ENCODE assay signal across 16 mouse cellular contexts in genomic region chr2:109230443-109230842, GRCm38 (mm10).
"Had no signal": no experiment of that assay in that cellular context is flagged by ENCODE, and none has a peak within 500 bp of the region (broad histone marks: within the 10 kb centered on the region; RNA-seq: fewer than 3 reads in every experiment).

No protein-coding gene starts in this region.

- H3K4me1 ChIP-seq: neural tube, embryonic 13.5 days; neural tube, embryonic 15.5 days; stomach, embryonic 15.5 days had no signal

- H3K4me3 ChIP-seq: neural tube, embryonic 13.5 days; neural tube, embryonic 15.5 days; stomach, embryonic 15.5 days had no signal

- H3K9ac ChIP-seq: neural tube, embryonic 13.5 days; neural tube, embryonic 15.5 days; stomach, embryonic 15.5 days had no signal

- DNase-seq: retina, postnatal 1 day; right cerebral cortex, adult 18-20 months; right cerebral cortex, postnatal 14 days; right cerebral cortex, postnatal 25 days; right cerebral cortex, postnatal 4 days; spleen, adult 18-20 months; thymus, adult 18-20 months; thymus, adult 2 months; thymus, postnatal 14 days; thymus, postnatal 25 days; thymus, postnatal 36 days; thymus, postnatal 4 days had no signal

- H3K27me3 ChIP-seq: neural tube, embryonic 13.5 days; neural tube, embryonic 15.5 days; stomach, embryonic 15.5 days had no signal

- H3K27ac ChIP-seq: neural tube, embryonic 13.5 days; neural tube, embryonic 15.5 days; stomach, embryonic 15.5 days; stomach, postnatal 0 days had no signal

- H3K4me2 ChIP-seq: neural tube, embryonic 13.5 days; neural tube, embryonic 15.5 days; stomach, embryonic 15.5 days had no signal

- H3K9me3 ChIP-seq: neural tube, embryonic 13.5 days; neural tube, embryonic 15.5 days; stomach, embryonic 15.5 days had no signal

- H3K36me3 ChIP-seq: neural tube, embryonic 13.5 days; neural tube, embryonic 15.5 days; stomach, embryonic 15.5 days had no signal
